Mouse (Mus musculus) urinary bladder, postnatal 25 days (tissue): ENCODE data around the gene Ascc1.
"Not testable (repeated sequence)": the region's sequence is repeated elsewhere in the genome, so short reads cannot be mapped to it uniquely, and the experiment has no call there.

Experiments
- DNase-seq: peaks from one replicate; pipeline ENCODE4 v3.0.0; 2022; ENCODE audit warnings: low spot score

The Ascc1 gene

GRCm38 (mm10) chr10:59977715-59978343 is 24.8 kb upstream of the Ascc1 start:
- DNase-seq = no peak

GRCm38 (mm10) chr10:59978401-59978800 is 24.2 kb upstream of the Ascc1 start:
- DNase-seq = no peak

GRCm38 (mm10) chr10:59978873-59979743 is 23.5 kb upstream of the Ascc1 start:
- DNase-seq = peak; percentile 63

- DNase-seq = no peak
Observed at GRCm38 (mm10) chr10:59980815-59981244, 21.8 kb upstream of the Ascc1 start.

- DNase-seq = no peak
Observed at GRCm38 (mm10) chr10:59981336-59981735, 21.3 kb upstream of the Ascc1 start.

GRCm38 (mm10) chr10:59981792-59982191 is 20.8 kb upstream of the Ascc1 start:
- DNase-seq = no peak

- DNase-seq = no peak
Observed at GRCm38 (mm10) chr10:59982379-59982873, 20.2 kb upstream of the Ascc1 start.

- DNase-seq = no peak
Observed at GRCm38 (mm10) chr10:59988036-59988435, 14.6 kb upstream of the Ascc1 start.

GRCm38 (mm10) chr10:59990393-59990792 is 12.2 kb upstream of the Ascc1 start:
- DNase-seq = no peak

- no peak for DNase-seq
Observed at GRCm38 (mm10) chr10:59991262-59991880, 11.2 kb upstream of the Ascc1 start.

- DNase-seq = no peak
Observed at GRCm38 (mm10) chr10:59992024-59992423, 10.6 kb upstream of the Ascc1 start.

- DNase-seq = not testable (repeated sequence)
Observed at GRCm38 (mm10) chr10:59993813-59994212, 8.8 kb upstream of the Ascc1 start.

GRCm38 (mm10) chr10:59995889-59996288 is 6.7 kb upstream of the Ascc1 start:
- no peak for DNase-seq

- peak; percentile 53 for DNase-seq
Observed at GRCm38 (mm10) chr10:59997591-59997990, 5.0 kb upstream of the Ascc1 start.

- no peak for DNase-seq
Observed at GRCm38 (mm10) chr10:59999057-59999456, 3.5 kb upstream of the Ascc1 start.

- not testable (repeated sequence) for DNase-seq
Observed at GRCm38 (mm10) chr10:60001663-60002062, 942 bp upstream of the Ascc1 start.

GRCm38 (mm10) chr10:60002203-60002602 is 402 bp upstream of the Ascc1 start:
- DNase-seq = no peak

- DNase-seq = no peak
Observed at GRCm38 (mm10) chr10:60003213-60003752, 678 bp downstream of the Ascc1 start.

- no peak for DNase-seq
Observed at GRCm38 (mm10) chr10:60003847-60004246, 1.2 kb downstream of the Ascc1 start.

- peak; percentile 26 for DNase-seq
Observed at GRCm38 (mm10) chr10:60005264-60005663, 2.7 kb downstream of the Ascc1 start.

GRCm38 (mm10) chr10:60009115-60009514 is 6.5 kb downstream of the Ascc1 start:
- DNase-seq = no peak

GRCm38 (mm10) chr10:60016223-60016622 is 13.6 kb downstream of the Ascc1 start:
- no peak for DNase-seq
